Mouse (Mus musculus) olfactory bulb, adult 2 months (tissue): ENCODE results near the gene En1.

ENCODE experiments used
- CTCF ChIP-seq: fragments of 200-500 bp; IDR thresholded peaks from 2 replicates; pipeline ENCODE4 v1.5.1; 2012; ENCODE audit warnings: low read depth, mild to moderate bottlenecking, low read length, moderate library complexity; ENCODE audit not compliant: insufficient read depth
- POLR2A ChIP-seq: fragments of 200-500 bp; IDR thresholded peaks from 2 replicates; pipeline ENCODE4 v1.6.1; 2012; ENCODE audit warnings: mild to moderate bottlenecking, low read depth, low read length, moderate library complexity; ENCODE audit not compliant: insufficient read depth

DNA sequence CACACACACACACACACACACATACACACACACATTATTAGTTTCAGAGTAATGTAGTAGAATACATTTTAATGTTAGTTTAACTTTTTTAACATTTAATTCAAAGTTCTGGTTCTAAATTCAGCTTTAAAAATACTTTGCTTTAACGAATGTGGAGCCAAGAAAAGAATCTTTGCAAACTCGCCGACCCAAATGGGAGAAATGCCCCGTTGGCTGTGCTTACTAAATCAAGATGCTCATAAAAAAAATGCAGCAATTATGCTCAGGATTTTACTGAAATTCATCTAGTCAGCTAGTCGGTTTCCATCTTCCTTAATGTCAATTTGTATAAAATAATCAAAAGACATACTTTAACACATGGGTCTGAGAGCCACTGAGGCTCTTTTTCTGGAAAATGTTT is 49.8 kb downstream of the En1 start:
- TF ChIP-seq CTCF (no peak), POLR2A (no peak)
